Mouse (Mus musculus): ENCODE data around the gene Terf2ip.

The Terf2ip gene

GRCm38 (mm10) chr8:112010997-112011815 is at the start of gene Terf2ip, which contains the start of gene Kars:
TSS of gene Terf2ip (plus strand) at chr8:112011398.
TSS of gene Kars (minus strand) at chr8:112011323.
- peak; percentile 94 for DNase-seq

GRCm38 (mm10) chr8:111962589-111962988 is 48.6 kb upstream of the Terf2ip start:
- no peak for DNase-seq

- no peak for DNase-seq
Measured at GRCm38 (mm10) chr8:111963091-111963490, 48.1 kb upstream of the Terf2ip start.

- DNase-seq: no peak
Measured at GRCm38 (mm10) chr8:111963546-111963945, 47.7 kb upstream of the Terf2ip start.

- DNase-seq: no peak
Measured at GRCm38 (mm10) chr8:111964351-111964750, 46.8 kb upstream of the Terf2ip start.

GRCm38 (mm10) chr8:111964849-111965561 is 46.2 kb upstream of the Terf2ip start:
- no peak for DNase-seq

- no peak for DNase-seq
Measured at GRCm38 (mm10) chr8:111967246-111967870, 43.8 kb upstream of the Terf2ip start.

- DNase-seq: no peak
Measured at GRCm38 (mm10) chr8:111968541-111968940, 42.7 kb upstream of the Terf2ip start.

- no peak for DNase-seq
Measured at GRCm38 (mm10) chr8:111968991-111969390, 42.2 kb upstream of the Terf2ip start.

GRCm38 (mm10) chr8:111974138-111974537 is 37.1 kb upstream of the Terf2ip start:
- no peak for DNase-seq

GRCm38 (mm10) chr8:111975706-111976105 is 35.5 kb upstream of the Terf2ip start:
- DNase-seq: no peak

- DNase-seq: no peak
Measured at GRCm38 (mm10) chr8:111976326-111976725, 34.9 kb upstream of the Terf2ip start.

- no peak for DNase-seq
Measured at GRCm38 (mm10) chr8:111978147-111978546, 33.1 kb upstream of the Terf2ip start.

- DNase-seq: peak; percentile 28
Measured at GRCm38 (mm10) chr8:111982116-111982515, 29.1 kb upstream of the Terf2ip start.

GRCm38 (mm10) chr8:111984511-111984910 is 26.7 kb upstream of the Terf2ip start:
- DNase-seq: no peak

- peak; percentile 86 for DNase-seq
Measured at GRCm38 (mm10) chr8:111989911-111990310, 21.3 kb upstream of the Terf2ip start.

GRCm38 (mm10) chr8:111991278-111991677 is 19.9 kb upstream of the Terf2ip start:
- DNase-seq: no peak

- DNase-seq: peak; percentile 93
Measured at GRCm38 (mm10) chr8:111992013-111992702, 19.0 kb upstream of the Terf2ip start, which contains the start of gene Adat1. TSS of gene Adat1 (minus strand) at chr8:111992302.

GRCm38 (mm10) chr8:111992703-111993039 is 18.5 kb upstream of the Terf2ip start:
- DNase-seq: no peak

GRCm38 (mm10) chr8:112004754-112005153 is 6.4 kb upstream of the Terf2ip start:
- DNase-seq: peak; percentile 63

GRCm38 (mm10) chr8:112005601-112006000 is 5.6 kb upstream of the Terf2ip start:
- no peak for DNase-seq

- DNase-seq: no peak
Measured at GRCm38 (mm10) chr8:112007669-112008068, 3.5 kb upstream of the Terf2ip start.

- DNase-seq: no peak
Measured at GRCm38 (mm10) chr8:112009558-112009957, 1.6 kb upstream of the Terf2ip start.

Measured in lung, postnatal 36 days (tissue).